Mouse (Mus musculus) midbrain, postnatal 0 days (tissue): ENCODE results near the gene Dnah11. TPM values are rescaled to one million over a fixed set of nuclear protein-coding genes. Genes with fewer than 3 reads are reported as not detected.

ENCODE experiments used
- ATAC-seq: fragments of 200-750 bp; cut with Nextera tagmentation; 2 replicates; pipeline ENCODE4 v1.8.0; 2017; ENCODE audit warnings: moderate number of reproducible peaks, mild to moderate bottlenecking, moderate TSS enrichment, moderate library complexity; ENCODE audit not compliant: low FRiP score
- DNase-seq: peaks from one replicate; pipeline ENCODE4 v3.0.0-alpha.2; 2015; ENCODE audit warnings: low spot score
- H3K27ac ChIP-seq: fragments of 300-500 bp; sonication (generic); 2 replicates; pipeline ENCODE4 v1.5.1; 2014; ENCODE audit warnings: low read depth, mild to moderate bottlenecking, low read length, mixed read lengths
- H3K27me3 ChIP-seq: fragments of 300-500 bp; sonication (generic); 2 replicates; pipeline ENCODE4 v1.6.1; 2014; ENCODE audit warnings: low read length, control low read depth, mixed read lengths; ENCODE audit not compliant: insufficient read depth
- H3K36me3 ChIP-seq: fragments of 300-500 bp; sonication (generic); 2 replicates; pipeline ENCODE4 v1.6.1; 2014; ENCODE audit warnings: low read length, control low read depth, mixed read lengths; ENCODE audit not compliant: insufficient read depth
- H3K4me1 ChIP-seq: fragments of 300-500 bp; sonication (generic); 2 replicates; pipeline ENCODE4 v1.6.1; 2014; ENCODE audit warnings: mild to moderate bottlenecking, control low read depth, antibody characterized with exemption, low read length, mixed read lengths; ENCODE audit not compliant: insufficient read depth
- H3K4me2 ChIP-seq: fragments of 300-500 bp; sonication (generic); 2 replicates; pipeline ENCODE4 v1.6.1; 2014; ENCODE audit warnings: low read depth, mild to moderate bottlenecking, low read length, mixed read lengths; ENCODE audit not compliant: poor library complexity, severe bottlenecking
- H3K4me3 ChIP-seq: fragments of 300-500 bp; sonication (generic); 2 replicates; pipeline ENCODE4 v1.5.1; 2014; ENCODE audit warnings: low read depth, mild to moderate bottlenecking, low read length, moderate library complexity
- H3K9ac ChIP-seq: fragments of 300-500 bp; sonication (generic); replicated peaks from 2 replicates; pipeline ENCODE4 v1.6.1; 2014; ENCODE audit warnings: mild to moderate bottlenecking, low read length, moderate library complexity, mixed read lengths; ENCODE audit not compliant: poor library complexity, severe bottlenecking
- H3K9me3 ChIP-seq: fragments of 300-500 bp; sonication (generic); 2 replicates; pipeline ENCODE4 v1.6.1; 2016; ENCODE audit warnings: low read length, control low read depth
- CTCF ChIP-seq: IDR thresholded peaks from 2 replicates; pipeline ENCODE4 v1.5.1; 2016; ENCODE audit warnings: antibody characterized with exemption, mild to moderate bottlenecking
- WGBS: fragments of 180-500 bp; shearing (Covaris S2); extraction: QIAGEN DNeasy Blood & Tissue Kit; methylation state at CpG from one replicate; pipeline ENCODE4 v1.1.7; 2014; 5-methylcytosine and 5-hydroxymethylcytosine counted together
- polyA plus RNA-seq: library from polyadenylated mRNA; unstranded; fragments of >200 nt; fragmentation: Nextera tagmentation; extraction: Ambion mirVana; gene quantifications from 2 replicates; pipeline ENCODE4 v1.2.1, GENCODE M21; 2015
- total RNA-seq: library from RNA; depleted of rRNA; stranded (reverse); fragments of >200 nt; gene quantifications from 2 replicates; pipeline ENCODE4 v1.2.3, GENCODE M21; 2014

The Dnah11 gene
- total and polyA plus RNA-seq, 2 experiments from 2014 or later, result 0.25 to 1.4 TPM

- Histone ChIP-seq H3K4me1 (no peaks in the 10 kb centered on the region), H3K4me2 (no peak overlapping the region), H3K9ac (no peak overlapping the region), H3K27ac (no peak overlapping the region), H3K9me3 (no peaks in the 10 kb centered on the region), H3K36me3 (no peaks in the 10 kb centered on the region), H3K27me3 (no peaks in the 10 kb centered on the region), H3K4me3 (no peak overlapping the region)
- DNase-seq, result peak; percentile 29
- no peak for TF ChIP-seq CTCF
- 66% methylated on average over 5 of the region's 5 CpGs for WGBS
- no peak for ATAC-seq
Observed at GRCm38 (mm10) chr12:118084134-118084533, 114.7 kb downstream of the Dnah11 start.

GRCm38 (mm10) chr12:118080441-118080840, 118.4 kb downstream of the Dnah11 start:
- Histone ChIP-seq H3K9me3 (no peaks in the 10 kb centered on the region), H3K9ac (no peak overlapping the region), H3K4me3 (no peak overlapping the region), H3K27ac (no peak overlapping the region), H3K27me3 (no peaks in the 10 kb centered on the region), H3K36me3 (no peaks in the 10 kb centered on the region), H3K4me1 (no peaks in the 10 kb centered on the region), H3K4me2 (no peak overlapping the region)
- TF ChIP-seq CTCF, result no peak
- ATAC-seq (no peak), DNase-seq (no peak)
- WGBS, result 93% methylated on average over 6 of the region's 6 CpGs

GRCm38 (mm10) chr12:118078434-118078989, 120.3 kb downstream of the Dnah11 start:
- Histone ChIP-seq H3K27ac (no peak overlapping the region), H3K27me3 (no peaks in the 10 kb centered on the region), H3K9ac (no peak overlapping the region), H3K4me1 (no peaks in the 10 kb centered on the region), H3K36me3 (no peaks in the 10 kb centered on the region), H3K9me3 (no peaks in the 10 kb centered on the region), H3K4me2 (no peak overlapping the region), H3K4me3 (no peak overlapping the region)
- WGBS, result 82% methylated on average over 9 of the region's 9 CpGs
- no peak for DNase-seq
- TF ChIP-seq CTCF, result no peak
- no peak for ATAC-seq

GRCm38 (mm10) chr12:118076802-118077201, 122.0 kb downstream of the Dnah11 start:
- no peak for TF ChIP-seq CTCF
- 79% methylated on average over 3 of the region's 3 CpGs for WGBS

GRCm38 (mm10) chr12:118072181-118072872, 126.5 kb downstream of the Dnah11 start:
- H3K36me3 ChIP-seq, result no peaks in the 10 kb centered on the region
- H3K9ac ChIP-seq, result no peak overlapping the region
- ATAC-seq (peak; percentile 54; the same call in 1 of the 2 replicates), DNase-seq (peak; percentile 4)
- no peak overlapping the region for H3K27ac ChIP-seq
- no peak overlapping the region for H3K4me3 ChIP-seq
- H3K9me3 ChIP-seq, result no peaks in the 10 kb centered on the region
- no peak overlapping the region for H3K4me2 ChIP-seq
- WGBS, result 53% methylated on average over 3 of the region's 3 CpGs
- no peak for TF ChIP-seq CTCF
- no peaks in the 10 kb centered on the region for H3K4me1 ChIP-seq
- H3K27me3 ChIP-seq, result no peaks in the 10 kb centered on the region

More at GRCm38 (mm10) chr12:118076802-118077201, 122.0 kb downstream of the Dnah11 start:
- DNase-seq (no peak), ATAC-seq (no peak)
- no peak overlapping the region for H3K9ac ChIP-seq
- H3K36me3 ChIP-seq, result no peaks in the 10 kb centered on the region
- H3K9me3 ChIP-seq, result no peaks in the 10 kb centered on the region
- no peaks in the 10 kb centered on the region for H3K4me1 ChIP-seq
- H3K4me2 ChIP-seq, result no peak overlapping the region
- H3K27me3 ChIP-seq, result no peaks in the 10 kb centered on the region
- H3K27ac ChIP-seq, result no peak overlapping the region
- H3K4me3 ChIP-seq, result no peak overlapping the region

- Histone ChIP-seq H3K36me3 (no peaks in the 10 kb centered on the region), H3K9me3 (no peaks in the 10 kb centered on the region), H3K4me1 (no peaks in the 10 kb centered on the region), H3K9ac (no peak overlapping the region), H3K4me2 (no peak overlapping the region), H3K27ac (no peak overlapping the region), H3K4me3 (no peak overlapping the region), H3K27me3 (no peaks in the 10 kb centered on the region)
- ATAC-seq (no peak), DNase-seq (no peak)
- no peak for TF ChIP-seq CTCF
- WGBS, result 82% methylated on average over 1 of the region's 1 CpGs
Observed at GRCm38 (mm10) chr12:118071667-118072066, 127.2 kb downstream of the Dnah11 start.
